Mouse (Mus musculus) layer of hippocampus, adult 2 months (tissue): Measurements from ENCODE around the gene Ccdc137. TPM values are rescaled to one million over a fixed set of nuclear protein-coding genes. Genes with fewer than 3 reads are reported as not detected.

Experiments used
- DNase-seq, 2 experiments: peaks; one replicate each; pipeline ENCODE4 v3.0.0; 2022; ENCODE audit warnings: low spot score in 2 of 2
- H3K27ac ChIP-seq: fragments of 200-600 bp; 2 replicates; pipeline ENCODE4 v1.8.1; 2022
- H3K4me3 ChIP-seq: fragments of 200-600 bp; 2 replicates; pipeline ENCODE4 v1.8.1; 2022; ENCODE audit warnings: mild to moderate bottlenecking
- CTCF ChIP-seq: fragments of 200-600 bp; conservative IDR thresholded peaks from 2 replicates; pipeline ENCODE4 v1.8.1; 2022; ENCODE audit warnings: antibody characterized with exemption, mild to moderate bottlenecking, moderate library complexity
- total RNA-seq, 2 experiments: library from RNA; stranded (reverse); gene quantifications; 2 replicates each; pipeline ENCODE4 v1.2.3; 2021

Gene Ccdc137
- total RNA-seq, 2 experiments from 2014 or later = 20.0 to 32.3 TPM

GRCm38 (mm10) chr11:120493351-120493750 lies 35.4 kb downstream of the Ccdc137 start:
- DNase-seq = no peak
- Histone ChIP-seq H3K4me3 (no peak overlapping the region; the same call in 1 of the 2 replicates), H3K27ac (no peak overlapping the region)

GRCm38 (mm10) chr11:120493911-120494310 lies 36.0 kb downstream of the Ccdc137 start:
- DNase-seq = no peak
- no peak for TF ChIP-seq CTCF
- no peak overlapping the region for H3K4me3 ChIP-seq
- H3K27ac ChIP-seq = no peak overlapping the region

More at GRCm38 (mm10) chr11:120493351-120493750, 35.4 kb downstream of the Ccdc137 start:
- no peak for TF ChIP-seq CTCF

GRCm38 (mm10) chr11:120497436-120497835 lies 39.5 kb downstream of the Ccdc137 start:
- Histone ChIP-seq H3K4me3 (no peak overlapping the region), H3K27ac (no peak overlapping the region)
- no peak for TF ChIP-seq CTCF
- no peak for DNase-seq

- Histone ChIP-seq H3K4me3 (no peak overlapping the region), H3K27ac (no peak overlapping the region)
- no peak for DNase-seq
- TF ChIP-seq CTCF = no peak
These were observed 40.3 kb downstream of the Ccdc137 start for GRCm38 (mm10) chr11:120498226-120498625.

- no peak overlapping the region for H3K4me3 ChIP-seq
- DNase-seq = no peak
- H3K27ac ChIP-seq = no peak overlapping the region
- no peak for TF ChIP-seq CTCF
These were observed 41.0 kb downstream of the Ccdc137 start for GRCm38 (mm10) chr11:120498891-120499290.

- TF ChIP-seq CTCF = no peak
- Histone ChIP-seq H3K4me3 (no peak overlapping the region), H3K27ac (no peak overlapping the region)
- no peak for DNase-seq
These were observed 42.0 kb downstream of the Ccdc137 start for GRCm38 (mm10) chr11:120499894-120500293.

GRCm38 (mm10) chr11:120500357-120500756 lies 42.4 kb downstream of the Ccdc137 start:
- H3K27ac ChIP-seq = no peak overlapping the region
- no peak for TF ChIP-seq CTCF
- DNase-seq = no peak
- H3K4me3 ChIP-seq = no peak overlapping the region

- no peak for TF ChIP-seq CTCF
- Histone ChIP-seq H3K4me3 (no peak overlapping the region), H3K27ac (no peak overlapping the region)
- no peak for DNase-seq
These were observed 43.1 kb downstream of the Ccdc137 start for GRCm38 (mm10) chr11:120501018-120501417.

GRCm38 (mm10) chr11:120501701-120502100 lies 43.8 kb downstream of the Ccdc137 start:
- no peak for DNase-seq
- no peak overlapping the region for H3K27ac ChIP-seq
- no peak for TF ChIP-seq CTCF
- H3K4me3 ChIP-seq = no peak overlapping the region

GRCm38 (mm10) chr11:120505661-120506060 lies 47.7 kb downstream of the Ccdc137 start:
- Histone ChIP-seq H3K4me3 (no peak overlapping the region), H3K27ac (no peak overlapping the region)
- TF ChIP-seq CTCF = no peak
- no peak for DNase-seq

GRCm38 (mm10) chr11:120506899-120507298 lies 49.0 kb downstream of the Ccdc137 start:
- Histone ChIP-seq H3K4me3 (no peak overlapping the region), H3K27ac (no peak overlapping the region)
- peak; percentile 69 for TF ChIP-seq CTCF
- no peak for DNase-seq

- H3K4me3 ChIP-seq = no peak overlapping the region
- TF ChIP-seq CTCF = no peak
- no peak overlapping the region for H3K27ac ChIP-seq
- DNase-seq = no peak
These were observed 49.8 kb downstream of the Ccdc137 start for GRCm38 (mm10) chr11:120507611-120508289.

- Histone ChIP-seq H3K4me3 (no peak overlapping the region), H3K27ac (no peak overlapping the region)
- DNase-seq = no peak
- no peak for TF ChIP-seq CTCF
These were observed 50.5 kb downstream of the Ccdc137 start for GRCm38 (mm10) chr11:120508290-120508870.

- Histone ChIP-seq H3K4me3 (no peak overlapping the region), H3K27ac (no peak overlapping the region)
- DNase-seq = no peak
- TF ChIP-seq CTCF = no peak
These were observed 52.0 kb downstream of the Ccdc137 start for GRCm38 (mm10) chr11:120509940-120510339.
